Mouse (Mus musculus): ENCODE measurements at regions not wholly inside any gene's neighbourhood (a gene's known extent, or its start where the extent isn't known, plus 50 kb on each side); places are given as distances from the start of the nearest gene placed in this dataset.

DNA sequence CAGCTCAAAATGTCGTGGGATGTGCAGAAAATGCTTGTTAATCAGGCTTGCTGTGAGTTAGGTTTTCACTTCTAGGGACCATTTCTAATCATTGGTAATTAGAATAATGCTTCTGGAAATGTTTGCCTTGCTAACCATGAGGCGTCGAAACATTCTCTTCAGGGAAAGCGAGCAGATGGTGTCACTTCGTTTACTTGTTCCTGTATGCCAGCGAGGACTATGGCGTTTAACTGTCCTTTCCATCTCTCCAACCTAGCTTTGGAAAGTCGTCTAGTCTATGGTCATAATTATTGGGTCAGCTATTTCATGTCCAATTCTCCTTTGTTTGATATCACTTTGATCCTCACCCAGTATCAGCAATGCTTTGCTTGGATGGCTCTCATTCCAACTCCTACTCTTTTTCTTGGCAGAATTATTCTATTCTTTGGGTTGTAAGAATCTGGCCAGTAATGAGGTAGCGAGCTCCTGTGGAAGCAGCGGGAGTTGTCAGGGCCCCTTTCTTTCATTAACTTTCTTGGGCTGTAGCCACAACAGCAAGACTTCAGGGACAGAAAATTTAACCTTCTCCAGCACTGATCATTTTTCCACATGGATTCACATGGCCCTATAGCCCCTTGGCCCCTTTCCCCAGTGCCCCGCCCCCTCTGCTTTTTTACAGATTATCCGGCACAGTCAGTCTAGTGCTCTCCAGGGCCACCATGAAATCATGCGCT, 374.0 kb upstream of the Plscr5 start:
- DNase-seq: no peak

DNA sequence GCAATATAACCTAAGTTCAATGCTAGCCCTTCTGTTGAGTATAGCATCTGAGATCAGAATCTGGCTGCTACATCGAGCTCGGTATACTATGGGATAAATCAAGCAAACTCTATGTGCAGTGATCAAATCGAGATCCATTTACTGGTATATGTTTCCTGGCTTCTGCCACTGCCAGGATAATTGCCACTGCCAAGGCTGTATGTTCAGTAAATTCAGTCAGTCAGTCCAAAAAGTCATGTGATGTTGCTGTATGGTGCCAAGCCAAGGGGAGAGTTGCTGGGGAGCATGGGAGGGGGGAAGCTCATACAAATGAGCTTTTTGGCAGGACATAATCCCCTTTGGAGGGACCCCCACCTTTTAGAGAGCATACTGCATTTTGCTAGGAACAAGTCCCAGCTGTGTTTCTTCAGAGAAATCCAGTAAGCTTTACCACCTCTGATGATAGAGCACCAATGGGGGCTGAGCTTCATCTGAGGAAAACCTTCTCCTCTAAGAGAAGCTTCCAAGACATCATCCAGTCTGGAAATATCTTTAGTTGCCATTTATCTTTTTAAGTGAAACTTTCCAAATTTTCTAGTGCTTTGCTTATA, 389.3 kb upstream of the Plscr5 start:
- no peak for DNase-seq

DNA sequence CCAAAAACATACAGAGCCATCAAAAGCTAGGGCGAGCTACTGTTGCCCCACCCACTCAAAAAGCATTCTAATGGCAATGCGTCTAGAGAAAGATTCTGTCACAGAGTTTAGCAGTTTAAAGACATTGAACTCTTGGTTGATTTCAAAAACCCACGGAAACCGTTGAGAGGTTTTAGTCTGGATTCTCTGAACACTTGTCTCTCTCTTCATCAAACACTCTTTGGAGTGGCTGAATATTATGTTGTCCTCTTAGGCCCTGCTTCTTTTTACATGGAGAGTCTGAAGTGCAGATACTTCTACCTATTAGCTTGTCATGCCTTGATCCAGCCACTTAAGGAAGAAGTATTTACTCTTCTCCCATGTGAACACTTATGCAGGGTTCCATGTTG, 393.9 kb upstream of the Plscr5 start:
- DNase-seq: no peak

DNA sequence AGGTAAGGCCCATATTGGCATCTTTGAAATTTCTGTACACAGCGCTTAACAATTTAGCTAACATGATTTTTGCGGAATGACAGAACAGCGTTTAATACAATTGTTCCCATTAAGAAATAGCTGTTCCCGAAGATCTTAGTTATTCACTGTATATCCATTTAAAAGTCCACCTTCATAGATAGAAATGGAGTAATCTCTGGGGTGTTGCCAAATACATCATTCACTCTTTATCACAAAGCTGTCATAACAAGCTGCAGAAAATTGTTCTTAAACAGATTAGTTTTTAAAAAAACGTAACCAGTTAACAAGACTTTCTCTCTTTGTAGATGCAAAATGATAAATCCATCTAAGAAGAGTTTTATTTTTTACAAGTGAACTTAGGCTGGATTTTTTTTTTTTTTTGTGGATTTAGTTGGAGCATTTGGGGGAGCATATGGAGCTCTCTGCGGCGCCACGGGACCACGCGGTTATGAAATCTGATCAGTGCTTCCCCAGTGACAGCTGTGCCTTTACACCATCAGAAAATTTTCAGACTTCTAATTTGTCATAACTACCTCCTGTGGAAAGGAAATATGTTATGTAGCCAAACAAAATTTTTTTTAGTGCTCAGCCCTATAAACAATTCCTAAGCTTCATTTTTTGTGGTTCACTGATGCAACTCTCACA, 394.4 kb upstream of the Plscr5 start:
- no peak for DNase-seq

DNA sequence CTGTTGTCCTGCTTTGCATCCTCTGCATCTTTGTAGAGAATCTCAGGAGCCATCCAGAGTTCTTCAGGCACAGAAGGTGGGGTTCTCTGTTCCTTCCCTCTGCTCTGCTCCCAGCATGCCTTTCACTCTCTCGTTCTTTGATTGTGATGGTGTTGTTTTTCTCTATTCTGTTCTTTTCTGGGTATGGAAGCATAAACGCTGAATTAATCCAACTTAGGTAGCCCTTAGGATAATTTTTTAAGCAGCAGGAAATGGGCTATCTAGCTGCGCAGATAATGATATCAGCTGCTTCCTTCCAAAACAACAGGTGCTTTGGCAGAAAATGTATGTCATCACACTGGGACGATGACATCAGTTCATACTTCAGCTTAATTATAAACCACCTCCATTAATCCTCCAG, 395.8 kb upstream of the Plscr5 start:
- DNase-seq: no peak

DNA sequence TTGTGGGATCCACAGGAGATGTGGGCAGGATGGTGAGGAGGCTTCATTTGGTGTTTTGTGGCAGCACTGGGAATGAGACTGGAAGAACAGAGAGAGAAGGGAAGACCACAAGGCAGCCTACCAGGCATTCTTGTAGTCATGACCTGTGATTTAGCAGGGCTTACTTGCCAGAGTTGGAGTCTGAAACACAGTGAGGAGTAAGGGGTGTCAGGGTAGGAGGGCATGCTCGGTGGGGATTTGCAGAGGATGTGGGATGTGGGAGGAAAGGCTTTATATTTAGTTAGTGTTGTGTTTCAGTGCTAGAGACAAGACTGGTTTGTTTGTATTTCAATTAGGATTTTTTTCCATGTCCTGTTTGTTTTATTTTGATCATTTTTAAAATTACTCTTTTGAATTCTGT, 387.3 kb upstream of the Zic1 start:
- DNase-seq: no peak

DNA sequence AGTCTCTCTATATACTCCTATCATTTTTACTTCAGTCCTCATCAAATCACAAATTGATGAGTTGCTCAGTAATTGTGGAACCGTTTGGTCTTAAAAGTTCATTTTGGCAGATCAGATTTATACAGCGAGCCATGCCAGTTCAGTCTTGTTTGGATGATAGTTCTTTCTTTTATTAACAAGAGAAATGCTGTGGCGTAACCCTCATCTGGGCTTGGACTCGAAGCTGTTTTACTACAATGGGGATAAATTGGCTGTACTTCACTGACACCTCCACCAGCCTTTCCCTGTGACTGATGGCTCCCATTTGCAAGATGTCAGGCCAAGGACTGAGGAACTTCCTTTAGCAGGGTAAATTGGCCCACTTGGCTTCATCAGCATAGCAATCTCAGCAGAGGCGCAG, 345.5 kb upstream of the Zic1 start:
- no peak for DNase-seq

DNA sequence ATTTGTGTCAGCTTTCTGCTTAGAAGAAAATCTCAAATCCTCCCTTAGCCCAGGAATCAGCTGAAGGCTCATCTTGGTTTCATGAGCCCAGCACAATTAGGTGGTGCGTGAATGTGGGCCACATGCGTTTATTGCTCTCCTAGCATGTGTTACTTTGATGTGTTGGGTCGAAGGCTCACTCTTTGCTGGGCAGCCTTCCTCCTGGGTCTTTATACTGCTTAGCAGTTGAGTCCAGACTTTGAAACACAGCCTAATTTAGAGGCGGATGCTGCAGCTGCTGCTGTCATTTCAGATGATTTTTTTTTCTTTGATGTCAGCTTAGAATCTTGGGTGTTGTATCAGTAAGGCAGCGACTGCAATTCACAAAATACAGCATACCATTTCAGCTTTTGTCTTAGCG, 315.2 kb upstream of the Zic1 start:
- no peak for DNase-seq

DNA sequence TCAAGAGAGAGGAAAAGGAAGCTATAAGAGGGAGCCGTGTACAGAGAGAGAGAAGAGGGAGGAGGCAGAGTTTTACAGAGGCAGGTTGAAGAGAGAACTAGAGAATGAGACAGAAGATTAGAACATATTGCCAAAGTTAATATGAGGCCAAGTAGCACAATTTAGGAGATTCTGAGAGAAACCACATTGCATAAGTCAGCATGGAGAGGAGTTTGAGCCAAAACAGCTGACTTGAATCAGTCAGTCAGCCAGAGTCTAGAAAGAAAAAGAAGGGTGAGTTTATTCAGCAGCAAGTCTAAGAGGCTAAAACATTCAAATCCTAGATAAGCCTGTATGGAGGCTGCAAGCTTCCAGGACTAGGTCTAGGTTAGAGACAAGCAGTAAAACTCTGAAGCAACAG, 301.1 kb upstream of the Zic1 start:
- no peak for DNase-seq

DNA sequence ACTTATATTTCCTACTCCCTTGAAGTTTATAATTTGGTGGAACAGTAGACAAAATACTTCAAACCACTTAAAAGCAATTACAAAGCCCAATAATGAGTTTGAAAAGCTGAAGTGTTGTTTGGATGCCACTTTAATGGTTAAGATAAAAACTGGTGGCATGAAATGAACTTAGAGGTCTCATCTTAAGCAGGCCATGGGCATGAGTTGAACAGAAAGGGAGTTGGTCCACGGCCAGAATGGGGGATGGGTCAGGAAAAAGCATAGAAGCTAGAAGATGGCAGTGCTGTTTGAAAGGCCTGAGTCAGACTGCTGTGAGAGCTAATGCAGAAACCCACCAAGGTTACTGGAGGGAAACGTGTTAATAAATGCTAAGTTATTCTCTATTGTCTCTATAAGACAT, 294.5 kb upstream of the Zic1 start:
- DNase-seq: no peak

DNA sequence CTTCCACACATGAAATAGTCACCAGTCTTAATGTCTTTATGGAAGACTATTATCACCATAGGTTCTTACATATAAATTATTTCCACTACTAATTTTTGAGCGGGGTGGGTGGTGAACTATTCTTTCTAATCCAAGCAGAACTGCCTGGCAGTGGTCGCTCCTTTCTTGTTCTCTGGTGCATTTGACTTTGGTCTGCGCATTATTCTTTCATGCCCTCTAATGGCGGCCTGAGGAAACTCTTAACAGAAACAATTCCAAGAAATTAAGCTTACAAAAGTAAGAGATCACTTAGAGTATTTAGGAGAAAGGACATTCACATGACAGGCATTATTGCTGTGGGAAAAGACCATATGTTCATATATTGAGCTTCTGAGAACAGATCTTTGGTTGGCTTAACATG, 288.5 kb upstream of the Zic1 start:
- DNase-seq: no peak

DNA sequence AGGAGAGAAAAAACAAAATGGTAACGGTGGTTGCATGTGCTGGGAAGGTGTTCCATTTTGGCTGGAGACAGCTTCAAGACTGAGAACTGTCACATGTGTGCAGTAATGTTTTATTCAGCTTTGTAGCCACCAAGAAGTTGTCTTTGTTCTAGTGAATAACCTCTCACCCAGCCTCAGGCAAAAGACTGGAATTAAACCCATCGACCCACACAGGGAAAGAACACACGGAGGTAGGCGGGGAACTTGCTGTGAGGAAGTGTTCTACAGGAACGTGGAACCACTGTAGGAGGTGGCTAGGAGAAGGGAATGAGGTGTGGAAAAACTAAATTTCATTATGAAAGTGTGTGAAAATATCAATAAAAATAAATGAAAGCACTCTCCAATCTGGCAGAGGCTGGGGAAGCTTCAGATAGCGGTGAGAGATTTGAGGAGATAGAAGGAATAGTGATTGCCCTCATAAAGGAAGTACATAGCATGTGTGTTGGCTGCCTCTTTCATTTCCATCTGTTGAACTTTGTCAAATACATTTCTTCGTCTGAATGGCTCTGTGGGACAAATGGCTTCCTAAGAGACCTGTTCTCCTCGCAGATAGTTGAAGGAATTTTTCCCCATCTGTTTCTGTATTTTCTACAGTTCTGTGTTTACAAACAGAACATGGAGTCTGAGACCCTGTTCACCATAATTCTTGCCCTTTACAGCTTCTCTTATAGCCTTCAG, 286.9 kb upstream of the Zic1 start:
- no peak for DNase-seq

DNA sequence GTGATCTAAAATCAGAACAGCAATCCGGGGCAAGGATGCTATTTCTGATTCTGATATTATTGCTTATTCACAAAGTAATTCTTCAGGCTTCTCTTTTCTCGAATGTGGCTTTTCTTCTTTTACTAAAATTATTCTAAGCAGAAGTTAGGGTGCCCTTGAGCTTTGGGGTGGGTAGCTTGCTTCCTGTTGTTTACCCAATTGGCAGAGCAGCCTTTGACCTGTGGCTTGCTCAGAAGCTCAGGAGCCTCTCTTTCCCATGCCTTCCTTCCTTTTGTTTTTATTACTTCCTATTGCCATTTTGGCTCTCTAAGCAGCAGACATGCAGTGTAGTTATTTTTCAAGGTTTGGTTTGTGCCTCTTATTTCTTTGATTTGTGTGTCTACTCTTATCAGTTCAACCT, 244.8 kb upstream of the Zic1 start:
- DNase-seq: no peak

DNA sequence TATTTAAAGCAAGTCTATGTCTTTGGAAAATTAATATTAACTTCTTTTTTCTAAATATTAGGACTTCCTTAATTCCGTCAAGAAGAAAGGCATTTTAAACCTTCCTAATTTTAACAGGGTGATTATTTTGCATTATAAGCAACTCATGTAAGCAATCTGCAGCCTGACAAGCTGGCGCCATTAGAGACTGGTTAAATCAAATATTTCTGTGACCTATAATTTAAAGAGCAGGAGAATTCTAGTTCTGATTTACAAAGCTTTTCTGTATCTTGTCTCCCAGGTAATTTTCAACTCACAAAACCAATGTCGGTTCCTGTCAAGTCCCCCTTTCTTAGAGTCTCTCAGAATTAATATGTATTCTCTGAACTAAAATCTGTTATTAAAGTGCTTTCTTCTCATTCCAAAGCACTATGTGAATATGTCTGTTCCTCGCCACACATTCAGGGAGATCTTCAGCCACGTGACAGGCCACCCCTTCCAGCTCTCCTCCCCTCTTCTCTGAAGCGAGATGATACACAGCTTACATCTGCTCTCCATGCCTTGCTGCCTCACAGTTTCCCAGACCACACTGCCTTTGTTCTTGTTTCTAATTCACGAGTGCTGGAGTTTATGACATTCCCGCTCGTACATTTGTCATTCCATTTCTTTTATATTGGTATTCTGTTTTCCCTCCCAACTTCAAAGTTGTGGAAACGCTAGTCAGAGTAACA, 244.0 kb upstream of the Zic1 start:
- no peak for DNase-seq

DNA sequence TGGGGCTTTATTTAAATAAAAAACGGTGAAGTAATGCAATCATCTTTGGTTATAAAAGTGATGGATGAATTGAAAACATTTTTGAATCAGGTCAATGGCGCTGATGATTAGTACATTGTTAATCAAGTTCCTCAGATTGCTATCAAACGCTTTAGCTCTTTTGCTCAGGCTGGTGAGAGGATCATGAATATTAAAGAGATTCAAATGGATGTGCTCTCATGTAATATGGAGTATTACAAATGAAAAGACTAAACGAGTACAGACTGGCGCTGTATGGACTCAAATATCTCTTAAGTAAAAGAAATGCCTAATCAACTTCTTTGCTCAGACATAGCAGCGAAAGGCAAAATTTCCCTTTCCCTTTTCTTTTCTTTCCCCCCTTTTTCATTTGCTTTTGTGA, 236.1 kb upstream of the Zic1 start:
- no peak for DNase-seq

DNA sequence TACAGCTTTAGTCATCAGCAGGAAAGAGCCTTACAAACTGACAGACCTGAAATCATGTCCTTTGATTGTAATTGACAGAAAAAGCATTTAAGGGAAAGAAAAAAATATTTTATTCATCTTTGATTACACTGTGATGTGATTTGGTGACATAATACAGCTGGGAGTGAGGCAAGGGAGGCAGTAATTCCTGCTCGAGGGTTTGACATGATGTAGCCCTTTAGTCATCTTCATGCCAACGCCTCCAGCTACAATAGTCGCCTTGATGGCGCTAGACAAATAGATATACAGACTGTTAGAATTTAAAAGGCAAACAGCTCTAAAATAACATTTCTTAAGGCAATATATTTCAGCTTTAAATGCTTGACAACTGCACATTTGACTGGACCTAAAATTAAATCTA, 226.3 kb upstream of the Zic1 start:
- no peak for DNase-seq

DNA sequence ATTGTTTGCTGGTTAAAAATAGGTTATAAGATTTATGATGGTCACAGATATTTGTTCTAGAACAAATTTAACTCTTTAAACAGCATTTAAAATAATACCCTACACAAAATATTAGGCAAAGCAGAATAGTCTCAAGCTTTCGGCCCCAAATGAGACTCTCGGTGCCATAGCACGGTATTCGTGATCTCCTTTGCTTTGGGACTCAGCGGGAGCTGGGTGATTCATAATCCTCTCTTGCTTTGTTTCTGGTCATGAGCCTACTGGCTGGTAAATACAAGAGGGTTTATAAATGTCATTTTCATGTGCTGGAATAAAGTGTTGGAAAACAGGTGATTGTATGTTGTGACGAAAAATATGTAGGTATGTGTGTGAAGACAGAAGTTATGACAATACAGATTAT, 223.1 kb upstream of the Zic1 start:
- no peak for DNase-seq

DNA sequence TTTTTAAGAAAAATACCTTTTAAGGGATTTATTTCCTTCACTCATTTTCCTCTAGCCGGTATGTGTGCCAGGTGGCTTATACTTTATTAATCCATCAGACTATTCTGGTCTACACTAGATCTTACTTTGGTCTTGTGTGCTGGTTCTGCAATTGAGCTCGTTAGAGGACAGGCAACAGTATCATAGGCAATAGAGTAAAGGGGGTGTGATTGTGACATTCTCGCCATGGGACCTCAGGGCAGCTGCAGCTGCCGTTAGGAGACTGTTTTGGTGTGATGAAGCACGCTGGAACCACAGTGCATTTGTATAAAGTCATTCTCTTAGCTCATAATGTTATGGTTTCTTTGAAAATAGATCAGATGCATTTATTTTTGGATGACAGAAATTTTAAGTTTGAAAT, 222.3 kb upstream of the Zic1 start:
- no peak for DNase-seq

DNA sequence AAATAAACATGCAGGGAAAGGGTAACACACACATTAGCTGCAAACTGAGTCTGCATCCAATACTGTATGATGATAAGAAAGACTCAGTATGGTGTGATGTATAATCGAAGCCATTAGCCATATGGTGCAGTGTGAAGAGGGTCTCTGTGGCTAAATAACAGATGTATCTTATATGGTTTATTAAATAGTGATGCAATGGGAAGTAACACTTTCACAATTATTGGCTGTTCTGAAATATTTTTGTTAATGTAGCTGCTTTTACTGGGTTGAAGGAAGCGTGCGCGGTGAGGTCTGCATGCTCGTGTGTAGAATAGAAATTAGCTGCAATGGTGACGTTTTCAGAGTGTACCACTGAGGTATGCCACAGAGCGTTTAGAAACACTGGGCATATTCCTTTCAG, 221.7 kb upstream of the Zic1 start:
- DNase-seq: no peak

DNA sequence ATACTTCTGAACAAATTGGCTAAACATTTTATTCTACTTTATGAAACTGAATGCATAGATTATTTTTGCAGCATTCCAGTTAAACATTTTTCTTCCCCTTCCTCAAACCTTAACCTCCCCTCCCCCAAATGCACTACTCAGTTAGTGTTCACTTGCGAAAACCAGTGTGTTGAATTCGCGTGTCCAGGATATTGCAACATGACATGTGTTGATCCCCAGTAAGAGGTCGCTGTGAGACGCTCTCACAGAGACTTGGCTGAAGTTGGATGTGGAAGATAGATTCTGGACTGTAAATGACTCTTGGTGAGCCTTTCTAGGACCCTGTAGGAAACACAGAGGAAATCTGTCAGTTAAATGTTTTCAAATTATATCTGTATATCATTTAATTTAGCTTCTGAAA, 221.0 kb upstream of the Zic1 start:
- no peak for DNase-seq

DNA sequence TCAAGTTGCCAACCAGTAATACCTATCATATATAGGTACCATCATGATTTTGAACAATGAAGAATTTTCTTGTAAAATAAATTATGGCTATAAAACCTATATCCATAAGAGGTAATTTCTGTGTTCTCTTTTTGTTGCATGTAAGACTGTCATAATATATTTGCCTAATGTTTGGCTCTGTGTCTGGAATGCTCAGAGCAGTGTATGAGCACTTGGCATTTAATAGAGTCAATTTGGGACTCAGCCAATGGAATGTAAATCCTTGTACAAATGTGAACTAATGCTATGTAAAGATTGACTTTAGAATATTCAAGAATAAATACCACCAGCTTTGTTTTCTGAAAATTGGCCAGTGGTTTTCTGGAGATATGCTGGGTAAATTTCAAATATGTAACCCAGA, 208.5 kb upstream of the Zic1 start:
- no peak for DNase-seq

DNA sequence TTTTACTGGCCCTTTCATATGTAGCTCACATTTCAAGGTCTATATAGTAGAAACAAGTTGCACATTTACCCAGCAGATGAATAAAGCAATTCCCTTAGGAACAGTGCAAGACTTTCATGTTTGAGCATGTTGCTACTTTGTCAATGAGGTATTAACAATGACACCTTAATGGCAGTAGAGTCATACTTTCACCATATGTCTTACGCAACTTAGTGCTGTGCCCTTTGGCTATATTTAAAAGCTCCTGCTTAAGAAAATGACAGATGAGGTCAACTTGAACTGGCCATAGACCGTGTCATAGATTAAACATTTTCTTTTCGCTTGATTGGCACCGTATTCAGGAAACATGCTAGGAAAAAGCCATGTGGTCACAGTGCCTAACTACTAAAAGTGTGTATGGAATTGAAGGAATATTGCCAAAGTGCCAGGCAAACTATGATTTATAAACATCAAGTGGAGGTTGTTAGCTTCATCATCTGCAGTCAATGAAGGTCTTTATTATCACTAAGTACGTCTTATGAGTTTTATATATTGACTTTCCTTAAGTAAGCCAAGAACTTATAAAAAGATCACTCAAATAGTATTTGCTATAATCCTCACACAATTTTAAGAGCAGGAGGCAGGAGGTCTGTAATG, 200.5 kb upstream of the Zic1 start:
- DNase-seq: no peak

DNA sequence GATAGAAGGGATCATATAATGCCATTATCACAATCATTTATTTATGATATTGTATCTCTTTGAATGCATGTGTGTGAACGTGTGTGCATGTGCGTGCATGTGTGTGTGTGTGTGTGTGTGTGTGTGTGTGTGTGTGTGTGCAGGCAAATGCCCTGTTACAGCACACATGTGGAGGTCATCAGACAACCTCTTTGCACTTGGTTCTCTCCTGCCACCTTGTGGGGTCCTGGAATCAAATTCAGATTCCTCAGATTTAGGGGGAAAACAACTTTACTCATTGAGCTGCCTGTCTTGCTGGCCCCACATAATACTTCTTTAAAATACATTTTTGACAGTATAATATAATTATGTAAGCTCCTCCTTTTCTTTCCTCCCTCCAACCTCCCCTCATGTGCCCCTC, 195.7 kb upstream of the Zic1 start:
- no peak for DNase-seq

Data from kidney, postnatal 10 days (tissue).